Mouse (Mus musculus) embryonic facial prominence, embryonic 15.5 days (tissue): ENCODE measurements at regions not wholly inside any gene's neighbourhood (a gene's known extent, or its start where the extent isn't known, plus 50 kb on each side); places are given as distances from the start of the nearest gene placed in this dataset.

Source experiments
- ATAC-seq: fragments of 200-750 bp; cut with Nextera tagmentation; 2 replicates; pipeline ENCODE4 v1.8.0; 2017; ENCODE audit warnings: low read depth, moderate TSS enrichment; ENCODE audit not compliant: insufficient number of reproducible peaks, low FRiP score, low TSS enrichment
- H3K27ac ChIP-seq: fragments of 300-500 bp; sonication (generic); replicated peaks from 2 replicates; pipeline ENCODE4 v1.5.1; 2015; ENCODE audit warnings: mild to moderate bottlenecking, inconsistent platforms
- H3K27me3 ChIP-seq: fragments of 300-500 bp; sonication (generic); 2 replicates; pipeline ENCODE4 v1.6.1; 2015; ENCODE audit warnings: inconsistent platforms
- H3K36me3 ChIP-seq: fragments of 300-500 bp; sonication (generic); 2 replicates; pipeline ENCODE4 v1.6.1; 2015; ENCODE audit warnings: mild to moderate bottlenecking, inconsistent platforms
- H3K4me1 ChIP-seq: fragments of 300-500 bp; sonication (generic); 2 replicates; pipeline ENCODE4 v1.6.1; 2015; ENCODE audit warnings: inconsistent platforms
- H3K4me2 ChIP-seq: fragments of 300-500 bp; sonication (generic); replicated peaks from 2 replicates; pipeline ENCODE4 v1.6.1; 2015; ENCODE audit warnings: mild to moderate bottlenecking, inconsistent platforms
- H3K4me3 ChIP-seq: fragments of 300-500 bp; sonication (generic); replicated peaks from 2 replicates; pipeline ENCODE4 v1.5.1; 2015; ENCODE audit warnings: mild to moderate bottlenecking, inconsistent platforms
- H3K9ac ChIP-seq: fragments of 300-500 bp; sonication (generic); 2 replicates; pipeline ENCODE4 v1.6.1; 2015; ENCODE audit warnings: inconsistent platforms
- H3K9me3 ChIP-seq: fragments of 300-500 bp; sonication (generic); replicated peaks from 2 replicates; pipeline ENCODE4 v1.6.1; 2016; ENCODE audit warnings: inconsistent platforms
- whole genome bisulfite sequencing: fragments of 180-500 bp; shearing (Covaris S2); methylation state at CpG from one replicate; pipeline ENCODE4 v1.1.7; 2015; 5-methylcytosine and 5-hydroxymethylcytosine counted together

DNA sequence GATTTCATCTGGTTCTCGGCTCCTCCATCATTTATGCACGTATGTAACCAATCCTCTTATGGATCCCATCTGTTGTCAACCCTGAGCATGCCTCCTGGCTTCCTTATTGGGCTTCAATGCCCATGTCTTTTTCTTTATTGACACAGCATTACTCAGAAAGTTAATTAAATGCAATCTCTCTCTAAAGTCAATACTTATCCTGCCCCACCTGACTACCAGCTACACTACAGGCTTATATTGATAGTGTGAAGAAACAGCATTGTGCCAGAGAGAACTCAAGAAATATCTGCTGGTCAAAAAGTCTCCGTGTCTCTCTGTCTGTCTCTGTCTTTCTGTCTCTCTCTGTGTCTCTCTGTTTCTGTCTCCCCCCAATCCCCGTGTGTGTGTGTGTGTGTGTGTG, 194.7 kb upstream of the Rfx3 start:
- H3K4me1 ChIP-seq: no peaks in the 10 kb centered on the region
- H3K27ac ChIP-seq: no peak overlapping the region
- H3K9me3 ChIP-seq: no peaks in the 10 kb centered on the region
- no peaks in the 10 kb centered on the region for H3K36me3 ChIP-seq
- no peaks in the 10 kb centered on the region for H3K27me3 ChIP-seq
- no peak for ATAC-seq
- no peak overlapping the region for H3K4me2 ChIP-seq
- H3K9ac ChIP-seq: no peak overlapping the region
- no peak overlapping the region for H3K4me3 ChIP-seq
- WGBS: 78% methylated on average over 4 of the region's 4 CpGs

DNA sequence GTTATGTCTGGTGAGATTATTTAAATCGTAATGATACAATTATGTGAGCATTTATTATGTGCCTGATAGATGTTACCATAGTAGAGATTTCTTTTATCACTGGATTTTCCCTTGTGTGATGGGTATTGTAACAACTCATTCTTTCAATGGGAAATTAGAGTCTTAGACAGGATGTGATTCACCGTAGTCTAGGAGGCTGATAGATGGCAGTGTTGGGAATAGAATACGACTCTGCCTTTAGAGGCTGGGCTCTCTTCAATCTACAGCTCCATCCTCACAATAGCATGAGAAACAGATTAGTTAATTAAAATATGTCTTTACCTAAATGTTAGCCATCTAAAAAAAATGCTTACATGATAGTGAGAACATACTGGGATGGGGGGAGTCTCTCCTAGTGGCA, 192.8 kb upstream of the Rfx3 start:
- Histone ChIP-seq H3K4me2 (no peak overlapping the region), H3K9ac (no peak overlapping the region), H3K27me3 (no peaks in the 10 kb centered on the region), H3K9me3 (no peaks in the 10 kb centered on the region), H3K4me3 (no peak overlapping the region), H3K36me3 (no peaks in the 10 kb centered on the region), H3K4me1 (no peaks in the 10 kb centered on the region), H3K27ac (no peak overlapping the region)
- no peak for ATAC-seq
- 67% methylated on average over 3 of the region's 3 CpGs for WGBS

DNA sequence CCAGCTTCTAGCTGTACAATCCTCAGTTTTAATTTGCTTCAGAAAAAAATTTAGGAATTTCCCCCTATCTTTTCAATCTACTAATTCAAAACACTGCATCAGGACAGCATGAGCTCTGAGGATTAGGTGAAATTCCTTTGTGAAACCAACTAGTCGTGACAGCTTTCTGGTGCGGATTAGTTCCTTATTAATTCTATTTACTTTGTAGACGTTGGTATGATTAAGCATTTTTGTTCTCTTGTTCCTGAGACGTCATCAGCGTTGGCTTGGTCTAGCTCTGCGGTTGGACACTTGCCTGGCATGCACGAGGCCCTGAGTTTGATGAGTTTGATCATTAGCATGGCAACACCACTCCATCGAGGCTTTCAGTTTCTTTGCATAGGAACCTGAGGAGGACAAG, 188.4 kb upstream of the Rfx3 start:
- Histone ChIP-seq H3K4me2 (no peak overlapping the region), H3K9ac (no peak overlapping the region), H3K36me3 (no peaks in the 10 kb centered on the region), H3K9me3 (no peaks in the 10 kb centered on the region), H3K4me3 (no peak overlapping the region), H3K4me1 (no peaks in the 10 kb centered on the region), H3K27ac (no peak overlapping the region), H3K27me3 (no peaks in the 10 kb centered on the region)
- ATAC-seq: no peak
- WGBS: 30% methylated on average over 8 of the region's 8 CpGs

DNA sequence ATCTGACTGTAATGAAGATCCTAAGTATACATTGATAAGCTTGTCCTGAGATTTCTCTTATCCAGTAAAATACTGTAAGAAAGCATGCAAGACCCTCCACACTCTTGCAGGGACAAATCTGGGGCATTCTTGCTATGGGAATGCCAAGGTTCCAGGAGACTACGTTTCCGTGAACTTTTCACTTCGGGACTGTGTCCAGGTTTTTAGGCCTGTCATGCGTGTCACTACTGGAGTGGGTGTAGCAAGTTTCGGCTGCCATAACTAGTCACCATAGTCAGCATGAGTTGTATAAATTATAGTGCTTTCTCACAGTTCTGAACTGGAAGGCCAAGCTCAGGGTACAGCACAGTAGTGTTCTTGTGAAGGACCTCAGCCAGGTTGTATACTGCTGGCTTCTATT, 185.9 kb upstream of the Rfx3 start:
- Histone ChIP-seq H3K9me3 (no peaks in the 10 kb centered on the region), H3K4me3 (no peak overlapping the region), H3K27ac (no peak overlapping the region), H3K36me3 (no peaks in the 10 kb centered on the region), H3K27me3 (no peaks in the 10 kb centered on the region), H3K4me1 (0 out of 2 replicates have a peak, but pooled peaks cover under 1% of the 10 kb centered on the region), H3K9ac (no peak overlapping the region), H3K4me2 (no peak overlapping the region)
- ATAC-seq: no peak
- whole genome bisulfite sequencing: 99% methylated on average over 5 of the region's 5 CpGs

DNA sequence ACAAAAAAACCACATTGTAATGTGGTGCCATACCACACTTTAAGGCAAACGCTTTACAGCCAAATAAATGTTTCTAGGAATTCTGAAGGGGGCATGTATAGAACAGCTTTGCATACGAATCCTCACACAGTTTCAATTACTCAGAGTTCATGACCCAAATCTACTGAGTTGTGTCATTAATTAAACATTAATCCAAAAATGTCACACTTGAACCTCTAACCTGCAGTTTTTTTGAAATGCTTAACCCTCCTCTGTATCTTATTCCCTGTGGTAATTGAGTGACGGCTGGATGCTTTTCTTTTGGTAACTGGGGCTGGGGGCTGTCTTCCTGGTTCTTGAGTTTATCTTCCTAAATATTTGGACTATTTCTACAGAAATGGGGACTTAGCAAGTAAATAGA, 181.3 kb upstream of the Rfx3 start:
- no peaks in the 10 kb centered on the region for H3K36me3 ChIP-seq
- no peak overlapping the region for H3K4me3 ChIP-seq
- H3K9ac ChIP-seq: no peak overlapping the region
- H3K27me3 ChIP-seq: no peaks in the 10 kb centered on the region
- H3K4me2 ChIP-seq: no peak overlapping the region
- 58% methylated on average over 3 of the region's 3 CpGs for WGBS
- no peaks in the 10 kb centered on the region for H3K9me3 ChIP-seq
- H3K4me1 ChIP-seq: peaks cover 8% of the 10 kb centered on the region; the same call in 1 of the 2 replicates
- H3K27ac ChIP-seq: no peak overlapping the region
- no peak for ATAC-seq

DNA sequence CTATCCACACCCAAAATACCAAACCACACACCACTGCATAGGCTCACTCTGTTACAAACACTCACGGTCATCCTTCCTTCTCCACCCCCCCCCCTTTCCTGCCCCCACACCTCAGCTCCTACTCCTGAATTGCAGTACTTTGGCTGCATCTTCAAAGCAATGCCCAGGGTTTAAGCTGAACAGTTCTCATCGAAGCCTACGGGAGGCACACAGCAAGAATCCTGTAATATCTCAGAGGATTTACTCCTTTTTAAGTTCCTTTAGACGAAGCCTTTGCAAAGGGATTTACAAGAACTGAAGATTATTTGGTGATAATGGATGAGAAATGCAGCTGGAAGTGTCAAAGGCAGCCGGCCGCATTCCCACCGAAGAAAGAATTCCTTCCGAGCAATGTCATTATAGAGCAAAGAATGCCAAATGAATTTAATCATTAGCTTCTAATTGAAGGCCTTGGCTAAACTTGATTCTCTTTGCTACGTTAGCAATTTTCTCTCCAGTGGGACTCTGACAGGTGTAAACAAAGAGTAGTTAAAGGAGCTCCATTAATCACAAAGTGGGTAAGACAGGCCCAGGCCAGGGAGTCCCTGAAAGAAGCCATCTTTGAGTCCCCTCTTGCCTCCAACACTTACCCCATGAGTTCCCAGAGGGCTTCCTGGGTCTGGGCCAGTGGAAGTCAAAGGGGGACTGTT, 180.6 kb upstream of the Rfx3 start:
- Histone ChIP-seq H3K9ac (no peak overlapping the region), H3K4me2 (no peak overlapping the region), H3K4me3 (no peak overlapping the region), H3K36me3 (no peaks in the 10 kb centered on the region), H3K9me3 (no peaks in the 10 kb centered on the region), H3K27ac (no peak overlapping the region), H3K27me3 (no peaks in the 10 kb centered on the region), H3K4me1 (peaks cover 8% of the 10 kb centered on the region; the same call in 1 of the 2 replicates)
- WGBS: 42% methylated on average over 9 of the region's 9 CpGs
- ATAC-seq: no peak

DNA sequence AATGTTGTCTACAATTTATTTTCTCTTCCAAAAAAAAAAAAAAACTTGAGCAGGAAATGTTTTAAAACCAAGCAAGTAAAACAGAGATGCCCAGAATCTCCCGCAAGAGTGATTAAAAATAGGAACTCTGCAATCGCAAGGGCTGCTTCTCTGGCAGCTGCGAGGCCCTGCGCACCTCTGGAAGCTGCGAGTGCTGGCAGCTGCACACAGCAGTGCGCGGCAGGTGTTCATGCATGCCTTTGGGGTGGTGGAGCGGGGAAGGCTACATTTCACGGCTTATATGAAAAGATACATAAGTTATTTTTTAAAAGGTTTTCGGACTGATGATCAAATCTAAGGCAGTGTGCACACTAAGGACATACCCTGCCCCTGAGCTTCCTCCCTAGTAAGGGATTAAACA, 179.3 kb upstream of the Rfx3 start:
- no peak overlapping the region for H3K27ac ChIP-seq
- no peaks in the 10 kb centered on the region for H3K36me3 ChIP-seq
- H3K4me2 ChIP-seq: no peak overlapping the region
- H3K4me3 ChIP-seq: no peak overlapping the region
- 67% methylated on average over 10 of the region's 10 CpGs for WGBS
- H3K9me3 ChIP-seq: no peaks in the 10 kb centered on the region
- peaks cover 8% of the 10 kb centered on the region; the same call in 1 of the 2 replicates for H3K4me1 ChIP-seq
- no peaks in the 10 kb centered on the region for H3K27me3 ChIP-seq
- no peak for ATAC-seq
- no peak overlapping the region for H3K9ac ChIP-seq

DNA sequence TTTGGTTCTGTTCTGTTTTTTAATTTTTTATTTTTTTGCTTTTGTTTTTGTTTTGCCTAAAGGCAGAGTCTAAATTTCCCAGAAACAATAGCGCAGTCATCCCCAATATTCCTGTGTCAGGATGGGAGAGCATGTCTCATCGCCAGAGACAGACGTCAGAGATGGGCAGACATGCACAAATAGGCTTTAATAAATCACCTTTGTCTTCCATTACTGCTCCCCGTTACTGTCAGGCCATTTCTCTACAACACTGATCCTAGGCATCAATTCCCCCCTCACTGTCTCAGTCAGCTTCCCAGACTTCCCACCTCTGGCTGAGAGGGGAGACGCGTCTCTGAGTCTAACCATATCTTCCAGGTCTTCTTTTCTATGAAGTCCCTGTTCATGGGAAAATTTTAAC, 177.4 kb upstream of the Rfx3 start:
- H3K4me3 ChIP-seq: no peak overlapping the region
- H3K36me3 ChIP-seq: no peaks in the 10 kb centered on the region
- no peaks in the 10 kb centered on the region for H3K27me3 ChIP-seq
- ATAC-seq: no peak
- H3K9ac ChIP-seq: no peak overlapping the region
- H3K27ac ChIP-seq: no peak overlapping the region
- peaks cover 8% of the 10 kb centered on the region; the same call in 1 of the 2 replicates for H3K4me1 ChIP-seq
- no peaks in the 10 kb centered on the region for H3K9me3 ChIP-seq
- 87% methylated on average over 6 of the region's 6 CpGs for WGBS
- H3K4me2 ChIP-seq: no peak overlapping the region

DNA sequence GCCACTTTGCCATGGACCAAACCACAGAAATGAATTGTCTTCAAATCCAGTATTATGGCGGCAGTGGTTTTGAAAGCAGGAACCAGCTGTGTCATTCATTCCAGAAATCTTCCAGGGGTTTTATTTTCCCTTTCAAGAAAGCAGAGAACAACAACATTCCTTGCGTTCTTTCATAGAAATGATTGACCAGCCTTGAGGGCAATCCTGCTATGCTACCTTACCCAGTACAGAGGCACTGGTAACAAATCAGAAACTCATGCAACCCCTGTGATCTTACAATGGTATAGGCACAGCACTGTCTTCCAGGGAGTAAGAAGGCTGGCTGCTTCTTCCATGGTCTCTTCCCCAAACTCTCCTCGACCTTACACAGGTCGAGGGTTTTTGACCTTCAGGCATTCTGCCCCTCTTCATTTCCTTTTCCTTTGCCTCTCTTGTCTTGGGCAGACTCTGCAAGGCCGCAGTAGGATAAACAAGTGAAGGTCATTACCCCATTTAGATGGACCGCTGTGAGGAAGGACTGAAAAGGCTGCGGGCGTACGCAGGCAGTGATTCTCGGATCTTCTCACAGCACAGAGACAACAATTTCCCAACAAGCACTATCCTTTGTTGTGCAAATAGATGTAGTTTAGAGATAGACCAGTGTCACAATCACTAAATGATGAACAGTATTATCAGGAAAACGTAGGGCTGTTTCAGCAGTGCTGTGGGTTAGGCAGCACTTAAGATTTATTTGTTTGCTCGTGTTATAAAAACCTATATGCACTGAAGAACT, 171.6 kb upstream of the Rfx3 start:
- no peak for ATAC-seq
- Histone ChIP-seq H3K9ac (no peak overlapping the region), H3K27me3 (no peaks in the 10 kb centered on the region), H3K9me3 (no peaks in the 10 kb centered on the region), H3K36me3 (no peaks in the 10 kb centered on the region), H3K4me1 (no peaks in the 10 kb centered on the region), H3K4me2 (no peak overlapping the region), H3K4me3 (no peak overlapping the region), H3K27ac (no peak overlapping the region)
- WGBS: 69% methylated on average over 12 of the region's 12 CpGs

DNA sequence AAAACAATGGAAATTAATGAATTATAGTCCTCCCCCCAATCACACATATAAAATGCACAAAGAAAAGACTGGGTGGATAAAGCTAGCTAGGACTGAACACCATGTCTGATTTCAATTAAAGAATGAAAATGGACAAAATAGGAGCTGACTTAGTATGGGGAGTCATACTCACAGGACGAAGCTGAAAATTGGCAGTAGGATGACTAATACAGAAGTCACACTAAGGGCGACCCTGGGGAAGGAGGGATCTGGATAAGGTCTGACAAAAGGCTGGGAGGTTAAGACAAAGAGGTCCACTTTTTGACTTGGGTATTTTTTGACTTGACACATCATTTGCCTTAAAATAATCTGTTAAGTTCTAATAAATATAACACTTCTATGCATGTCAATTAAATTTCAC, 170.2 kb upstream of the Rfx3 start:
- ATAC-seq: no peak
- H3K4me3 ChIP-seq: no peak overlapping the region
- 68% methylated on average over 2 of the region's 2 CpGs for WGBS
- no peak overlapping the region for H3K9ac ChIP-seq
- no peak overlapping the region for H3K27ac ChIP-seq
- H3K9me3 ChIP-seq: no peaks in the 10 kb centered on the region
- no peaks in the 10 kb centered on the region for H3K27me3 ChIP-seq
- no peaks in the 10 kb centered on the region for H3K36me3 ChIP-seq
- no peak overlapping the region for H3K4me2 ChIP-seq
- H3K4me1 ChIP-seq: no peaks in the 10 kb centered on the region

DNA sequence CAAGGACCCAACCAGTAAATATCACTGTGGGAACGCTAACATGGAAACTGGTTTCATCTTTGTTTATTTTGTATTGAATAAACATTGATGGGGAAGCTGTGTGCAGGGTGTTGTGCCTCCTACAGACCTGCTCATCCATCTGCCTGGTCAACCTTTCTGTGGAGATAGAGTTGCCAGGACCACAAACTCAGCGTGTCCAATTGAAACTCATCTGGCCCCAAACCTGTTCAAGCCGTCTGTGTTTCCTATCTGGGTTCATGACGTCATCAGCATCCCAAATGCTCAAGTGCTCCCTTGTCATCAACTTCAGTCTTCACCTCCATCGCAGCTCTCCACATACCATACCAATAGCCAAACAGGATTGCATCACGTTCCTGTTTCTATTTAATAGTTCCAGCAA, 167.1 kb upstream of the Rfx3 start:
- Histone ChIP-seq H3K4me2 (no peak overlapping the region), H3K4me3 (no peak overlapping the region), H3K27ac (no peak overlapping the region), H3K4me1 (no peaks in the 10 kb centered on the region), H3K36me3 (no peaks in the 10 kb centered on the region), H3K27me3 (no peaks in the 10 kb centered on the region), H3K9me3 (no peaks in the 10 kb centered on the region), H3K9ac (no peak overlapping the region)
- WGBS: 76% methylated on average over 6 of the region's 6 CpGs
- ATAC-seq: no peak

DNA sequence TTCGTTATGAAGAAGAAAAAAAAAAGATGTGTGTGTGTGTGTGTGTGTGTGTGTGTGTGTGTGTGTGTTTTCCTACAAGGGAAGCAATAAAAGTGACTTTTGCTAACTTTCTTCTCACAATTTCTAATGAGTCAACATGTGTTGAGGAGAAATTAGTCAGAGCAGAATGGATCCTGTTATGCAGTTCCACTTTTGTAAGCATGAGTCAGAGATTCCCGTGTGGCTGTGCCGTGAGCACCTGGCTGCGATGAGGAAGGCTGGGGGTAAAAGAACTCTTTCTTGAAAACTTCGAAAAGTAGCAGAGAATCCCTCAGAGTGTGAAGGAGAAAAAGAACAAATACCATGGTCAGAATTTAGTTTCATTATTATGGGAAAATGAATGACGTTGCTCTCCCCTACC, 165.9 kb upstream of the Rfx3 start:
- H3K27ac ChIP-seq: no peak overlapping the region
- 0 out of 2 replicates have a peak, but pooled peaks cover 5% of the 10 kb centered on the region for H3K4me1 ChIP-seq
- no peak overlapping the region for H3K4me2 ChIP-seq
- H3K9ac ChIP-seq: no peak overlapping the region
- ATAC-seq: no peak
- H3K36me3 ChIP-seq: no peaks in the 10 kb centered on the region
- 74% methylated on average over 6 of the region's 6 CpGs for WGBS
- no peaks in the 10 kb centered on the region for H3K27me3 ChIP-seq
- H3K9me3 ChIP-seq: no peaks in the 10 kb centered on the region
- H3K4me3 ChIP-seq: no peak overlapping the region
